Mouse (Mus musculus) heart, embryonic 11.5 days (tissue): ENCODE data around the gene Iqgap1. TPM values are rescaled to one million over a fixed set of nuclear protein-coding genes. Genes with fewer than 3 reads are reported as not detected.

Experiments
- ATAC-seq: fragments of 200-750 bp; cut with Nextera tagmentation; replicated peaks from 2 replicates; pipeline ENCODE4 v1.8.0; 2017; ENCODE audit warnings: moderate library complexity; ENCODE audit not compliant: insufficient number of reproducible peaks, low FRiP score, low TSS enrichment
- H3K27ac ChIP-seq: fragments of 300-500 bp; sonication (generic); 2 replicates; pipeline ENCODE4 v1.5.1; 2014; ENCODE audit warnings: mild to moderate bottlenecking, low read depth, low read length
- H3K27me3 ChIP-seq: fragments of 300-500 bp; sonication (generic); 2 replicates; pipeline ENCODE4 v1.6.1; 2014; ENCODE audit warnings: mild to moderate bottlenecking, low read length, mixed read lengths; ENCODE audit not compliant: control insufficient read depth, insufficient read depth
- H3K36me3 ChIP-seq: fragments of 300-500 bp; sonication (generic); 2 replicates; pipeline ENCODE4 v1.6.1; 2014; ENCODE audit warnings: mild to moderate bottlenecking, low read length, moderate library complexity, mixed read lengths; ENCODE audit not compliant: control insufficient read depth, insufficient read depth
- H3K4me1 ChIP-seq: fragments of 300-500 bp; sonication (generic); 2 replicates; pipeline ENCODE4 v1.6.1; 2014; ENCODE audit warnings: low read length; ENCODE audit not compliant: control insufficient read depth, insufficient read depth
- H3K4me2 ChIP-seq: fragments of 300-500 bp; sonication (generic); 2 replicates; pipeline ENCODE4 v1.6.1; 2014; ENCODE audit warnings: mild to moderate bottlenecking, moderate library complexity
- H3K4me3 ChIP-seq: fragments of 300-500 bp; sonication (generic); 2 replicates; pipeline ENCODE4 v1.5.1; 2014; ENCODE audit warnings: low read depth, low read length
- H3K9ac ChIP-seq: fragments of 300-500 bp; sonication (generic); 2 replicates; pipeline ENCODE4 v1.6.1; 2014; ENCODE audit warnings: mild to moderate bottlenecking, low read depth, low read length, moderate library complexity
- H3K9me3 ChIP-seq: fragments of 300-500 bp; sonication (generic); replicated peaks from 2 replicates; pipeline ENCODE4 v1.6.1; 2016; ENCODE audit warnings: low read length; ENCODE audit not compliant: control insufficient read depth
- WGBS: fragments of 180-500 bp; shearing (Covaris S2); extraction: QIAGEN DNeasy Blood & Tissue Kit; methylation state at CpG from one replicate; pipeline ENCODE4 v1.1.7; 2014; ENCODE audit not compliant: insufficient replicate concordance; 5-methylcytosine and 5-hydroxymethylcytosine counted together
- polyA plus RNA-seq: library from polyadenylated mRNA; unstranded; fragments of >200 nt; fragmentation: Nextera tagmentation; extraction: Ambion mirVana; gene quantifications from 2 replicates; pipeline ENCODE4 v1.2.1, GENCODE M21; 2014

Gene Iqgap1
- polyA plus RNA-seq, 1 experiment from 2014 or later = 33.5 TPM

DNA sequence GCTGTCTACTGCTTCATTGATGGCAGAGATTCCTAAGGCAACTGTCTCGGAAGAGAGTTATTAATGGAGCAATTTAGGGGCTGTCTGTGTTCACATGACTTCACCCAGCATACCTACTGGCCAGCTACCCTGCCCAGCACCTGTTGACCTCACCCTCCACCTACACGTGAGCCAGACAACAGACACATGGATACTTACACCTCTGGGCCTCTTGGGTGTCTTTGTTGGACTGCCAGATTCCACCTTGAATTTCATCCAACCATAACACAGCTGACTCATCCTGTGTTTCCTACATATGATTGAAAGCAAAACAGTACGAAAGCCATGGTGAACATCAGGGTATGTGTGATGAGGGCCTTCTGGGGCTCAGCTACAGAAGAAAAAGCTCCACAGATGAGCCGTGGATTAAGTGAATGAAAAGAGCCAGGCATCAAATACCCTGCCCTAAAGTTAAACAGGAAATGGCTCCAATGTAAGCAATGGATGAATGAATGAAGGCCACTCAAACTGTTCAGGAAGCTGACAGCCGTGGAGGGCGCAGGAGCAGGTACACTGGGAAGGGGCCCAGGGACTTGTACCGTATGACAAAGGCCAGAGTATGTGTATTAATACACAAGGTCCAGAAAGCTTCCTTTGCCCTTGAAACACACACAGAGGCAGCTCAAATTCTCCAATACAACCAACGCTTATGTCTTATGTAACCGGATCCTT is 81.7 kb downstream of the Iqgap1 start:
- Histone ChIP-seq H3K9ac (no peak overlapping the region), H3K9me3 (0 out of 2 replicates have a peak, but pooled peaks cover 3% of the 10 kb centered on the region), H3K4me3 (no peak overlapping the region), H3K4me2 (no peak overlapping the region), H3K27ac (0 out of 2 replicates have a peak overlapping the region, but pooled peaks have one; percentile 35), H3K4me1 (peaks cover 38% of the 10 kb centered on the region), H3K36me3 (peaks cover 21% of the 10 kb centered on the region), H3K27me3 (no peaks in the 10 kb centered on the region)
- 64% methylated on average over 9 of the region's 9 CpGs for WGBS
- no peak for ATAC-seq

GRCm38 (mm10) chr7:80742671-80743070 is 83.1 kb downstream of the Iqgap1 start:
- H3K36me3 ChIP-seq = peaks cover 18% of the 10 kb centered on the region

DNA sequence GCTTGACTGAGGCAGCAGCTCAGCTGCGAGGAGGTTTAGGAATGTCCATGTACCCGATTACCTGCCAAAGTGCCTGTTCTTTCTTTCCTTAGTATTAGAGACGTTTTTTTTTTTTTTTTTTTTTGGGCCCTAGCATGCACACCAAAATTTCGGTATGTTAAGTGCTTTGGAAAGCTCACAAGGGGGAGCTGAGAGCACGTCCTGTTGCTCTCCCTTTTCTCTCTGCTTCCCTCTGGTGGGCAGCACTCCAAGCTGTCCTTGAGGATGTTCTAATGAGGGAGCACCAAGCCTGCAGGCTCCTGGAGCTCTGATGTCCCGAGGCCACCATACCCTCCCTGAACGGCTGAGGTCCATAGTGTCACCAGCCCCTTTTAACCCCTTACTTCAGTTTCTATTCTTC is 84.8 kb downstream of the Iqgap1 start:
- no peaks in the 10 kb centered on the region for H3K27me3 ChIP-seq
- ATAC-seq = no peak
- no peak overlapping the region for H3K9ac ChIP-seq
- no peak overlapping the region for H3K27ac ChIP-seq
- H3K4me2 ChIP-seq = no peak overlapping the region
- 28% methylated on average over 7 of the region's 7 CpGs for WGBS
- no peaks in the 10 kb centered on the region for H3K9me3 ChIP-seq
- peaks cover 26% of the 10 kb centered on the region for H3K4me1 ChIP-seq
- no peak overlapping the region for H3K4me3 ChIP-seq
- peaks cover 22% of the 10 kb centered on the region for H3K36me3 ChIP-seq

More at GRCm38 (mm10) chr7:80742671-80743070, 83.1 kb downstream of the Iqgap1 start:
- no peak overlapping the region for H3K27ac ChIP-seq
- H3K4me3 ChIP-seq = no peak overlapping the region
- H3K4me2 ChIP-seq = no peak overlapping the region
- 91% methylated on average over 3 of the region's 3 CpGs for WGBS
- no peak for ATAC-seq
- no peaks in the 10 kb centered on the region for H3K9me3 ChIP-seq
- no peak overlapping the region for H3K9ac ChIP-seq
- H3K4me1 ChIP-seq = peaks cover 38% of the 10 kb centered on the region
- no peaks in the 10 kb centered on the region for H3K27me3 ChIP-seq

- Histone ChIP-seq H3K27ac (no peak overlapping the region), H3K36me3 (peaks cover 35% of the 10 kb centered on the region)
These were observed 89.6 kb downstream of the Iqgap1 start for GRCm38 (mm10) chr7:80736199-80736598.

GRCm38 (mm10) chr7:80732986-80733385 is 92.8 kb downstream of the Iqgap1 start:
- no peak for ATAC-seq
- peaks cover 32% of the 10 kb centered on the region for H3K36me3 ChIP-seq

More at GRCm38 (mm10) chr7:80736199-80736598, 89.6 kb downstream of the Iqgap1 start:
- Histone ChIP-seq H3K4me2 (no peak overlapping the region), H3K4me1 (0 out of 2 replicates have a peak, but pooled peaks cover 4% of the 10 kb centered on the region), H3K27me3 (no peaks in the 10 kb centered on the region), H3K9ac (no peak overlapping the region), H3K9me3 (no peaks in the 10 kb centered on the region), H3K4me3 (no peak overlapping the region)
- WGBS = 87% methylated on average over 10 of the region's 10 CpGs
- no peak for ATAC-seq

DNA sequence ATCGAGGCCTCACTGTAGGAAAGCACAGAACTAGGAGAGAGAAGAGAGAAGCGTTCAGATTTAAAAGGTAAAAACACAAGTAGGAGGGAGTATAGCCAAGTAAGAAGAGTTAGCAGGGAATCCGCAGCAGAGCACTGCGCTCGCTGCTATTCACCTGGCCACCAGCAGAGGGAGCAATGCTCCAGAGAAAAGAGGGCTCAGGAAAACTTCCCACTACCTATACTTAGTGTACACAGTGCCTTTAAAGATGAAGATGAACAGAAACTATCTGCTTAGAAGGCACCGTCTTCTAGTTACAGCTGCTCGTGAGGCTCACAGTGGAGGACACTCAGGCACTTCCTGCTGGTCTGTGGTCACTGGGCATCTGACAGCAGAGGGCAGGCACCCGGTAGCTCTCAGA is 96.1 kb downstream of the Iqgap1 start:
- Histone ChIP-seq H3K4me3 (no peak overlapping the region), H3K4me1 (peaks cover 11% of the 10 kb centered on the region), H3K27ac (peak overlapping the region; percentile 24; the same call in 1 of the 2 replicates), H3K9ac (no peak overlapping the region), H3K4me2 (no peak overlapping the region), H3K9me3 (no peaks in the 10 kb centered on the region), H3K36me3 (peaks cover 29% of the 10 kb centered on the region), H3K27me3 (no peaks in the 10 kb centered on the region)
- no peak for ATAC-seq
- WGBS = 27% methylated on average over 8 of the region's 8 CpGs

More at GRCm38 (mm10) chr7:80732986-80733385, 92.8 kb downstream of the Iqgap1 start:
- Histone ChIP-seq H3K4me3 (no peak overlapping the region), H3K4me2 (no peak overlapping the region), H3K9ac (no peak overlapping the region), H3K9me3 (no peaks in the 10 kb centered on the region), H3K4me1 (peaks cover 11% of the 10 kb centered on the region), H3K27ac (no peak overlapping the region), H3K27me3 (no peaks in the 10 kb centered on the region)
- 86% methylated on average over 11 of the region's 11 CpGs for WGBS

- no peak overlapping the region for H3K4me2 ChIP-seq
- no peaks in the 10 kb centered on the region for H3K27me3 ChIP-seq
- H3K36me3 ChIP-seq = peaks cover 36% of the 10 kb centered on the region
- H3K9ac ChIP-seq = no peak overlapping the region
- H3K4me3 ChIP-seq = no peak overlapping the region
- H3K27ac ChIP-seq = no peak overlapping the region
- H3K4me1 ChIP-seq = no peaks in the 10 kb centered on the region
- H3K9me3 ChIP-seq = no peaks in the 10 kb centered on the region
- no peak for ATAC-seq
- WGBS = 52% methylated on average over 9 of the region's 9 CpGs
These were observed 104.7 kb downstream of the Iqgap1 start for GRCm38 (mm10) chr7:80721041-80721440.

DNA sequence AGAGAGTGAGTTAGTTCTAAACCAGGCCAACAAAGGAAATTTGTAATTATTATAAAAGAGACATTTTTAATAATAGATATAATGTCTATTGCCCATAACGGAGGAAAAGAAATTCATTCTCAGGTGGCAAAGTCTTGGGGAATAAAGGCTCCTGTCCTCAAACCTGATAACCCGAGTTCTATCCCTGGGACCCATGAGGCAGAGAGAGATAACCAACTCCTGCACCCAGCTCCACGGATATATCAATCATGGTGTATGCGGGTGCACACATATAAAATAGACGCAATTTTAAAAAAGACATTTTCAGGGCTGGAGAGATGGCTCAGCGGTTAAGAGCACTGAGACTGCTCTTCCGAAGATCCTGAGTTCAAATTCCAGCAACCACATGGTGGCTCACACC is 106.2 kb downstream of the Iqgap1 start:
- peaks cover 41% of the 10 kb centered on the region for H3K36me3 ChIP-seq
- H3K4me3 ChIP-seq = no peak overlapping the region
- H3K9ac ChIP-seq = no peak overlapping the region
- H3K4me2 ChIP-seq = no peak overlapping the region
- no peak overlapping the region for H3K27ac ChIP-seq
- 87% methylated on average over 7 of the region's 7 CpGs for WGBS
- no peaks in the 10 kb centered on the region for H3K4me1 ChIP-seq
- no peaks in the 10 kb centered on the region for H3K27me3 ChIP-seq
- H3K9me3 ChIP-seq = no peaks in the 10 kb centered on the region
- ATAC-seq = no peak

DNA sequence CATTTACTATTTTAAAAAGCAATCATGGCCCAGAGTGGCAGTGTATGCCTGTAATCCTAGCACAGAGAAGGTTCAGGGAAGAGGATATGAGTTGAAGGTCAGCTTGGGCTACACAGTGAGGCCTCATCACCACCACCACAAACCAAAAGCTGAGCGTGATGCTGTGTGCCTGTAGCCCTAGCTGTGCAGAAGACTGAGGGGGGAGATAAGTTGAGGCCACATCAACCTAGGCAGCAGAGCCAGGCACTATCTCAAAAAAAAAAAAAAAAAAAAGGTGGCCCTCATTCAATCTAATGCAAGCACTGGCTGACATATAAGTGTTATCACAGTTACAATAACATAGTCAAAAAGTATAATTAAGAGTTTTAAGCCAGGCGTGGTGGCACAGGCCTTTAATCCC is 106.7 kb downstream of the Iqgap1 start:
- 79% methylated on average over 2 of the region's 2 CpGs for WGBS
- no peak for ATAC-seq
- no peak overlapping the region for H3K4me3 ChIP-seq
- no peak overlapping the region for H3K4me2 ChIP-seq
- H3K9ac ChIP-seq = no peak overlapping the region
- H3K27ac ChIP-seq = no peak overlapping the region
- no peaks in the 10 kb centered on the region for H3K27me3 ChIP-seq
- no peaks in the 10 kb centered on the region for H3K9me3 ChIP-seq
- no peaks in the 10 kb centered on the region for H3K4me1 ChIP-seq
- peaks cover 37% of the 10 kb centered on the region for H3K36me3 ChIP-seq
